Mouse (Mus musculus): ENCODE measurements around the gene Lrtm1.

GRCm38 (mm10) chr14:29017883-29018282 lies at the start of gene Lrtm1:
- TF ChIP-seq TAL1 (IDR thresholded peaks at IDR 0.05; ENCODE audit: low read length) (no peak), GATA1 (IDR thresholded peaks at IDR 0.05; ENCODE audit: low read length) (no peak)

Data from erythroblast, embryonic 14.5 days (primary cell).